Mouse (Mus musculus): ENCODE data around the gene Gmppb. TPM values are rescaled to one million over a fixed set of nuclear protein-coding genes. Genes with fewer than 3 reads are reported as not detected.

Gene Gmppb
- polyA plus RNA-seq, 1 experiment: 32.3 TPM

DNA sequence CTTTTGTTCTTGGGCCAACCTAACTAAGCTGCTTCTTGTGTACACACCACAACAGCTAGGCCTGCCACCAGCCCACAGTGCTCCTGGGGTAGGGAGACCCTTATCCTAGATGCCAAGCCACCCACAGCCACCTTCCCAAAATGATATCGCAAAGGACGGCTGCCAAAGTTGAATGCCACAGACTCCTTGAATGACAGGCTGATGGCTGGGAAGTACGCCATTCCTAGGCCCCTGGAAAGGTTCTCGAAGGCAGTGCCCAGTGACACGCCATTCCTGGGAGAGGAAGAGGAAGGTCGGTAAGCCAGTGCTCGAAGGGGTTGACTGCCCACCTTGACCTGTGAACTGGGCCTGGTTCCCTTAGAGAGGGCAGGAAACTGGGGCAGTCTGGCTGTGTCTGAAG lies 20.5 kb downstream of the Gmppb start:
- TF ChIP-seq CTCF (IDR thresholded peaks at IDR 0.05; ENCODE audit: borderline replicate concordance, insufficient read depth, low read length) (no peak), POLR2A (IDR thresholded peaks at IDR 0.05; ENCODE audit: low read depth, low read length) (no peak)
- Histone ChIP-seq H3K4me1 (ENCODE audit: control insufficient read depth, insufficient read depth, low read length) (no peaks in the 10 kb centered on the region), H3K4me3 (ENCODE audit: insufficient read depth, low read length) (no peak overlapping the region), H3K27ac (ENCODE audit: insufficient read depth, low read length) (no peak overlapping the region)

DNA sequence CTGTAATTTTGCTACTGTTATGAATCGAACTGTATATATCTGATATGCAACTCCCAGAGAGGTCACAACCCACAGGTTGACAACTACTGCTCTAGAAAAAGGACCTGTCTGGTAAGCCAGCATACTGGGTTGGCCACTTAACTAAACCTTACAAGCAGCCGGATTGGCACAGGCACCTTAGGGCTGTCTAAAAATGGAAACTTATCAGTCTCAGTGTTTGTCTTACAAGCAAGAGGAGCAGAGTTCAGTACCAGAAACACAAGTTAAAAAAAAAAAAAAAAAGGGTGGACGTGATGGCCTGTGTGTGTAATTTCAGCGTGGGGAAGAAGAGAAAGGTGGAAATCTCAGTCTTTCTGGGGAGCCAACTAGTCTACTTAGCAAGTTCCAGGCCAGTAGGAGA lies 22.8 kb downstream of the Gmppb start:
- no peak for TF ChIP-seq POLR2A (IDR thresholded peaks at IDR 0.05; ENCODE audit: low read depth, low read length)
- no peak for TF ChIP-seq CTCF (IDR thresholded peaks at IDR 0.05; ENCODE audit: borderline replicate concordance, insufficient read depth, low read length)
- no peaks in the 10 kb centered on the region for H3K4me1 ChIP-seq (ENCODE audit: control insufficient read depth, insufficient read depth, low read length)
- H3K27ac ChIP-seq (ENCODE audit: insufficient read depth, low read length): no peak overlapping the region
- no peak overlapping the region for H3K4me3 ChIP-seq (ENCODE audit: insufficient read depth, low read length)

DNA sequence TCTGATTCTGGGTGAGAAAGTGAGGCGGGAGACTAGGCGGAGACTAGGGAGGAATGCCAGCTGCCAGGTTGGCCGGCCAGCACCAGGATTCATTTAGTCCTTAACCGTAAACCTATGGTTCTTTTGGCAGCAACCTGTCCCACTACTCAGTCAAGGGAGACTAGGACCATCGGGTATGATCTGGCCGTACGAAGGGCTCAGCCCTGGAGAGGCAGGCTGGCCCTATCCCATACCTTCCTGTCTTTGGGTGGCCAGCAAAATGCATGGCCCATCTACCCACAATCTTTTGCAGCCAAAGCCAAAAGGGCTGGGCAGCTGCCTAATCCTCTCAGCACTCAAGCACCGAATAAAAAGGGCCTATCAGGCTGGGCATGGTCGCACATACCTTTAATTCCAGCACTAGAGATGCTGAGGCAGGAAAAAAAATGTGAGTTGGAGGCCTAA lies 23.5 kb downstream of the Gmppb start:
- H3K4me3 ChIP-seq (ENCODE audit: insufficient read depth, low read length): no peak overlapping the region
- no peak overlapping the region for H3K27ac ChIP-seq (ENCODE audit: insufficient read depth, low read length)

DNA sequence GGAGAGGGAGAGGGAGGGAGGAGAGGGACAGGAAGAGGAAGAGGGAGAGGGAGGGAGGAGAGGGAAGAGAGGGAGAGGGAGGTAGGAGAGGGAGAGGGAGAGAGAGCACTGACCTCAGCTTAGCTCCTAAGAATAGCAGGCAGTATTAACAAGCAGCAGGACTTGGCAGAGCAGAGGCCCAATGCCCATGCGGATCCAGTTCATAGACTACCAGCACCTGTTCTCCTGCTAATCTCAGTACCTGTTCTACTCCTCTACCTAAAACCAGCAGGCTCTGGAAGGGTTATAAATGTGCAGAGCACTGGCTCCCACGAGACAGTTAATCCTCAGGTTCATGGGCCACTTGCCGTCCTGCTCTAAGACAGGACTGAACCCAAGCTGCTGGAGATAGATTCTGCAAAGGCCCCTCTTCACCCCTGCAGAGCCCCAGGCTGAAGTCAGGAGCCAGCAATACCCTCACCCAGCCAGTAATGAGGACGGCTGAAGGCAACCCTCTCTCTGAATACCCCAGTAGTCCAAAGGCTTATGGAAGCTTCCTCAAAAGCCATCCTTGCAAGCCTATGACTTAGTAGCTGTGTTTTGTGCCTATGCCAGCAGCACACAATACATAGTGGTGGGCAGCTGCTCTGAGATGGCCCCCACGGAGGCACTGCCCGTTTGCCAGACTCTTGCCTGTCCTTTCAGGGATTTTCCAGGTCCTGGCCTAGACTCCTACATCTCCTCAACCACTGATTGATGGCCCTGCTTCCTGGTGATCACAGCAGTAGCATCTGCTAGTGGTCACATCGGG lies 24.3 kb downstream of the Gmppb start:
- H3K4me1 ChIP-seq (ENCODE audit: control insufficient read depth, insufficient read depth, low read length): no peaks in the 10 kb centered on the region; the same call in 1 of the 2 replicates
- H3K4me3 ChIP-seq (ENCODE audit: insufficient read depth, low read length): no peak overlapping the region
- no peak overlapping the region for H3K27ac ChIP-seq (ENCODE audit: insufficient read depth, low read length)
- no peak for TF ChIP-seq CTCF (IDR thresholded peaks at IDR 0.05; ENCODE audit: borderline replicate concordance, insufficient read depth, low read length)
- no peak for TF ChIP-seq POLR2A (IDR thresholded peaks at IDR 0.05; ENCODE audit: low read depth, low read length)

More for the DNA sequence above, 23.5 kb downstream of the Gmppb start:
- TF ChIP-seq POLR2A (IDR thresholded peaks at IDR 0.05; ENCODE audit: low read depth, low read length) (no peak), CTCF (IDR thresholded peaks at IDR 0.05; ENCODE audit: borderline replicate concordance, insufficient read depth, low read length) (no peak)
- no peaks in the 10 kb centered on the region for H3K4me1 ChIP-seq (ENCODE audit: control insufficient read depth, insufficient read depth, low read length)

DNA sequence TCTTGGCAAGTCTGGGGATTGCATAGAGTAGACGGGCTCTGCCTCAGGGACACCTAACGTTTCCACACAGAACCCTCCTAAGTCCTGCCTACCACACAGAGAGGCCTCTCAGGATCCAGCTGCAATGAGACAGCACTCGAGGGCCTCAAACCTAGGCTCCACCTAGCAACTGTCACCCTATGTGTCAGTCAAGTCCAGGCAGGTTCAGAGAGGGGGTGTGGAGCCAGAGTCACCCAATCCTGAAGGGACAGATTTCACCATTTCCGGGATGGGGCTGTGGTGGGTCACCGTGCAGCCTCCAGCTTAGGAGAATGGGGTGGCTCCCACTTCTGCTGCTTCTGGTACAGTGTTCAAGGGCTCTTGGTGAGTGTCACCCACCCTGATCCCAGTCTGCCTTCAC lies 31.1 kb downstream of the Gmppb start, which contains the start of gene Mst1:
Gene Mst1, plus strand, starts transcription at position 269 of the 400 bp plus-strand sequence.
- Histone ChIP-seq H3K27ac (ENCODE audit: insufficient read depth, low read length) (no peak within 1 kb of the TSS), H3K4me1 (ENCODE audit: control insufficient read depth, insufficient read depth, low read length) (no peaks in the 10 kb centered on the region; the same call in 1 of the 2 replicates), H3K4me3 (ENCODE audit: insufficient read depth, low read length) (peak within 1 kb of the TSS; percentile 82; the same call in 1 of the 2 replicates)
- no peak for TF ChIP-seq CTCF (IDR thresholded peaks at IDR 0.05; ENCODE audit: borderline replicate concordance, insufficient read depth, low read length)
- TF ChIP-seq POLR2A (IDR thresholded peaks at IDR 0.05; ENCODE audit: low read depth, low read length): no peak

DNA sequence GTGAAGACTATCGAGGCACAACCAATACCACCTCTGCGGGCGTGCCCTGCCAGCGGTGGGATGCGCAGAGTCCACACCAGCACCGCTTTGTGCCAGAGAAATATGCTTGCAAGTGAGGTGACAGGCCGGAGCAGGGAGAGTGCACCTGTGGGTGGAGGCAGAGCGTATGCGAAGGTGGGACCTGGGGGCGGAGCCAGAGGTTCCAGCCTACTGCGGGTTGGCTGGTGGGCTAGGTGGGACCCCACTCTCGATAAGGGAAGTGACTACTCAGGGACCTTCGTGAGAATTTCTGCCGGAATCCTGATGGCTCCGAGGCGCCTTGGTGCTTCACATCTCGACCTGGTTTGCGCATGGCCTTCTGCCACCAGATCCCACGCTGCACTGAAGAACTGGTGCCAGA lies 33.5 kb downstream of the Gmppb start:
- no peak overlapping the region for H3K27ac ChIP-seq (ENCODE audit: insufficient read depth, low read length)
- no peak overlapping the region for H3K4me3 ChIP-seq (ENCODE audit: insufficient read depth, low read length)
- TF ChIP-seq POLR2A (IDR thresholded peaks at IDR 0.05; ENCODE audit: low read depth, low read length) (no peak), CTCF (IDR thresholded peaks at IDR 0.05; ENCODE audit: borderline replicate concordance, insufficient read depth, low read length) (no peak)
- H3K4me1 ChIP-seq (ENCODE audit: control insufficient read depth, insufficient read depth, low read length): no peaks in the 10 kb centered on the region; the same call in 1 of the 2 replicates

DNA sequence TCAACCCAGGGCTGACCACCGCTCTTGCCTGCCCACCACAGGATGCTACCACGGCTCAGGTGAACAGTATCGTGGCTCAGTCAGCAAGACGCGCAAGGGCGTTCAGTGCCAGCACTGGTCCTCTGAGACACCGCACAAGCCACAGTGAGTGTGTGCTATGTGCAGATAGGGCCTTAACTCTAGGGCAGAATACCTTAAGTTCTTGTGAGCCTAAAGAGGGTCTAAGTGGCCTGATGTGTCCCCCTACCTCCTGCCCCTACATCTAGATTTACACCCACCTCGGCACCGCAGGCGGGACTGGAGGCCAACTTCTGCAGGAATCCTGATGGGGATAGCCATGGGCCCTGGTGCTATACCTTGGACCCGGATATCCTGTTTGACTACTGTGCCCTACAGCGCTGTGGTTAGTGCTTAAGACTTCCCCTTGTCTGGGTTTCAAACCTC lies 34.0 kb downstream of the Gmppb start, which contains the start of gene Rnf123:
Gene Rnf123, minus strand, starts transcription at position 359 of the 444 bp plus-strand sequence.
- H3K27ac ChIP-seq (ENCODE audit: insufficient read depth, low read length): no peak within 1 kb of the TSS
- no peak within 1 kb of the TSS for H3K4me3 ChIP-seq (ENCODE audit: insufficient read depth, low read length)
- TF ChIP-seq CTCF (IDR thresholded peaks at IDR 0.05; ENCODE audit: borderline replicate concordance, insufficient read depth, low read length): no peak
- no peak; the same call in 1 of the 2 replicates for TF ChIP-seq POLR2A (IDR thresholded peaks at IDR 0.05; ENCODE audit: low read depth, low read length)
- H3K4me1 ChIP-seq (ENCODE audit: control insufficient read depth, insufficient read depth, low read length): no peaks in the 10 kb centered on the region

DNA sequence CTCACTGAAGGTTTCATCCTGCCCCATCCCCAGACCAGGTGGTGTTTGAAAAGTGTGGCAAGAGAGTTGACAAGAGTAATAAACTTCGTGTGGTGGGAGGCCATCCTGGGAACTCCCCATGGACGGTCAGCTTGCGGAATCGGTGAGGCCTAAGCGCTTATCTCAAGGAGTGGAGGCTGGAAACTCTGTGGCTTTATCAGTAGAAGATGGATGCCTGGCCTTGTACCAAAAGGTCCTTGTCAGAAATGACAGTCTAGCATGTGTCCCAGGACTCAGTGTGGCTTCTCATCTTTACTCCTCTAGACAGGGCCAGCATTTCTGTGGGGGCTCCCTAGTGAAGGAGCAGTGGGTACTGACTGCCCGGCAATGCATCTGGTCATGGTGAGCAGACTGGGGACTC lies 34.5 kb downstream of the Gmppb start:
- H3K4me1 ChIP-seq (ENCODE audit: control insufficient read depth, insufficient read depth, low read length): no peaks in the 10 kb centered on the region
- no peak overlapping the region for H3K4me3 ChIP-seq (ENCODE audit: insufficient read depth, low read length)
- no peak overlapping the region for H3K27ac ChIP-seq (ENCODE audit: insufficient read depth, low read length)
- TF ChIP-seq CTCF (IDR thresholded peaks at IDR 0.05; ENCODE audit: borderline replicate concordance, insufficient read depth, low read length) (no peak), POLR2A (IDR thresholded peaks at IDR 0.05; ENCODE audit: low read depth, low read length) (no peak)

DNA sequence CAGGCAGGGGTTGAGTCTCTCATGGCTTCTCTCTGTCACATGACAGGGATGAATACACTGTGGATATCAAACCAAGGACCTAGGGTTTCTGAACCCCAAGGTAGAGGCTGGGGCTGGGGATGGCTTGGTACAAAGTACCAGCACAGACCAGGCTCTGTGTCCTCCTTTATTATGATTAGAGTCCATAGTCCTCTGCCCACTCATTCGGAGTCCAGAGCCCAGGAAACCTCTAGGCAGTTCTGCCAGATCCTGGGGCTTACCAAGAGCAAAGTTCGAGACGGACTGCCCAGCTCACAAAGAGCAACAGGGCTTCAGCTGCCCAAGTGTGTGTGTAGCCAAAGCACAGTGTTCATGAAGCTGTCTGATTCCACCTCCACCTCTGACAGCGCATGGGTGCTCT lies 36.2 kb downstream of the Gmppb start:
- no peak overlapping the region for H3K4me3 ChIP-seq (ENCODE audit: insufficient read depth, low read length)
- TF ChIP-seq CTCF (IDR thresholded peaks at IDR 0.05; ENCODE audit: borderline replicate concordance, insufficient read depth, low read length): no peak
- TF ChIP-seq POLR2A (IDR thresholded peaks at IDR 0.05; ENCODE audit: low read depth, low read length): no peak
- no peaks in the 10 kb centered on the region for H3K4me1 ChIP-seq (ENCODE audit: control insufficient read depth, insufficient read depth, low read length)
- H3K27ac ChIP-seq (ENCODE audit: insufficient read depth, low read length): no peak overlapping the region

DNA sequence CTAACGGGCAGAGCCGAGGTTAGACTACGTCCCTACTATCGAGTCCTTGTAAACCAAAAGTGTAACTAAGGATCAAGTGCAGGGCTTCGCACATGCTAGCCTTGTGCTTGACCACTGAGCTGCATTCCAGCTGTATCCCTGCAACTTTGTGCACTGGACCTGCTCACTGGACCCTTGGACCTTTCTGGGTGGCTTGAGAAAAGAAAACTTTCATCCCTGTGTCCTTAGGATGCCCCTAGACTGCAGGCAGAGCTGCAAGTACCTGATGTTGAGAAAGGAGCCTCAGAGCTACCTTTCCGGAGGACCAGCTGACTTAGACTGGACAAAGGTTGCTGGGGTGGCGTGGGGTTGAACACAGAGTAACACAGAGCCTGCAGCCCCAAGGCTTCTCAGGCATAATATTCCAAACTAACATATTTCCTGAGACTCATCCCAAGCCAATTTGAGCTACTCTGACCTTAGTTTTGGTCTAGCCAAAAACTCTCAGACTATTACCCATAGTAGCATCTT lies 41.6 kb downstream of the Gmppb start:
- no peak for TF ChIP-seq POLR2A (IDR thresholded peaks at IDR 0.05; ENCODE audit: low read depth, low read length)
- TF ChIP-seq CTCF (IDR thresholded peaks at IDR 0.05; ENCODE audit: borderline replicate concordance, insufficient read depth, low read length): no peak
- Histone ChIP-seq H3K27ac (ENCODE audit: insufficient read depth, low read length) (no peak overlapping the region), H3K4me1 (ENCODE audit: control insufficient read depth, insufficient read depth, low read length) (no peaks in the 10 kb centered on the region), H3K4me3 (ENCODE audit: insufficient read depth, low read length) (no peak overlapping the region)

Data from embryonic fibroblast, embryonic 13.5 days (primary cell).